Mouse (Mus musculus): ENCODE data around the gene Nod1. TPM values are rescaled to one million over a fixed set of nuclear protein-coding genes. Genes with fewer than 3 reads are reported as not detected.

Gene Nod1
- polyA plus RNA-seq, 1 experiment from 2014 or later, result 2.7 TPM

- H3K9ac ChIP-seq, result no peak overlapping the region
- H3K9me3 ChIP-seq (ENCODE audit: control insufficient read depth, low read length), result no peaks in the 10 kb centered on the region
- WGBS, result 97% methylated on average over 3 of the region's 3 CpGs
- no peaks in the 10 kb centered on the region for H3K27me3 ChIP-seq (ENCODE audit: control insufficient read depth, insufficient read depth, low read length)
- DNase-seq (ENCODE audit: low spot score), result no peak
- H3K4me1 ChIP-seq (replicated peaks; ENCODE audit: control insufficient read depth, insufficient read depth, low read length), result no peaks in the 10 kb centered on the region
- no peaks in the 10 kb centered on the region for H3K36me3 ChIP-seq (replicated peaks; ENCODE audit: control insufficient read depth, insufficient read depth)
- no peak overlapping the region for H3K4me3 ChIP-seq (replicated peaks; ENCODE audit: low read length)
- ATAC-seq (ENCODE audit: low FRiP score), result no peak
- no peak overlapping the region for H3K4me2 ChIP-seq (replicated peaks)
- no peak overlapping the region for H3K27ac ChIP-seq
Measured at GRCm38 (mm10) chr6:54952542-54952941, 19.9 kb downstream of the Nod1 start.

- H3K27me3 ChIP-seq (ENCODE audit: control insufficient read depth, insufficient read depth, low read length), result peaks cover 9% of the 10 kb centered on the region
- H3K4me1 ChIP-seq (replicated peaks; ENCODE audit: control insufficient read depth, insufficient read depth, low read length), result no peaks in the 10 kb centered on the region
- no peaks in the 10 kb centered on the region for H3K36me3 ChIP-seq (replicated peaks; ENCODE audit: control insufficient read depth, insufficient read depth)
- no peak overlapping the region for H3K9ac ChIP-seq
- DNase-seq (ENCODE audit: low spot score) (no peak), ATAC-seq (ENCODE audit: low FRiP score) (no peak)
- H3K4me3 ChIP-seq (replicated peaks; ENCODE audit: low read length), result no peak overlapping the region
- WGBS, result 86% methylated on average over 5 of the region's 5 CpGs
- H3K9me3 ChIP-seq (ENCODE audit: control insufficient read depth, low read length), result no peaks in the 10 kb centered on the region
- no peak overlapping the region for H3K27ac ChIP-seq
- H3K4me2 ChIP-seq (replicated peaks), result no peak overlapping the region
Measured at GRCm38 (mm10) chr6:54948682-54949081, 23.7 kb downstream of the Nod1 start.

GRCm38 (mm10) chr6:54946241-54946953, 26.0 kb downstream of the Nod1 start:
- 70% methylated on average over 4 of the region's 4 CpGs for WGBS
- no peaks in the 10 kb centered on the region for H3K9me3 ChIP-seq (ENCODE audit: control insufficient read depth, low read length)
- H3K4me3 ChIP-seq (replicated peaks; ENCODE audit: low read length), result no peak overlapping the region
- no peak overlapping the region for H3K27ac ChIP-seq
- H3K27me3 ChIP-seq (ENCODE audit: control insufficient read depth, insufficient read depth, low read length), result peaks cover 20% of the 10 kb centered on the region
- DNase-seq (ENCODE audit: low spot score) (no peak), ATAC-seq (ENCODE audit: low FRiP score) (no peak)
- no peak overlapping the region for H3K9ac ChIP-seq
- H3K36me3 ChIP-seq (replicated peaks; ENCODE audit: control insufficient read depth, insufficient read depth), result no peaks in the 10 kb centered on the region
- H3K4me2 ChIP-seq (replicated peaks), result no peak overlapping the region
- H3K4me1 ChIP-seq (replicated peaks; ENCODE audit: control insufficient read depth, insufficient read depth, low read length), result no peaks in the 10 kb centered on the region

GRCm38 (mm10) chr6:54944551-54944950, 27.9 kb downstream of the Nod1 start:
- Histone ChIP-seq H3K4me1 (replicated peaks; ENCODE audit: control insufficient read depth, insufficient read depth, low read length) (no peaks in the 10 kb centered on the region), H3K27ac (no peak overlapping the region), H3K4me3 (replicated peaks; ENCODE audit: low read length) (no peak overlapping the region), H3K36me3 (replicated peaks; ENCODE audit: control insufficient read depth, insufficient read depth) (no peaks in the 10 kb centered on the region), H3K9ac (no peak overlapping the region), H3K27me3 (ENCODE audit: control insufficient read depth, insufficient read depth, low read length) (peaks cover 20% of the 10 kb centered on the region), H3K9me3 (ENCODE audit: control insufficient read depth, low read length) (no peaks in the 10 kb centered on the region), H3K4me2 (replicated peaks) (no peak overlapping the region)
- DNase-seq (ENCODE audit: low spot score), result no peak
- 83% methylated on average over 16 of the region's 16 CpGs for WGBS
- no peak for ATAC-seq (ENCODE audit: low FRiP score)

GRCm38 (mm10) chr6:54943753-54944152, 28.7 kb downstream of the Nod1 start:
- ATAC-seq (ENCODE audit: low FRiP score), result no peak
- H3K4me1 ChIP-seq (replicated peaks; ENCODE audit: control insufficient read depth, insufficient read depth, low read length), result no peaks in the 10 kb centered on the region
- peaks cover 20% of the 10 kb centered on the region for H3K27me3 ChIP-seq (ENCODE audit: control insufficient read depth, insufficient read depth, low read length)
- H3K27ac ChIP-seq, result no peak overlapping the region
- H3K36me3 ChIP-seq (replicated peaks; ENCODE audit: control insufficient read depth, insufficient read depth), result no peaks in the 10 kb centered on the region
- WGBS, result 51% methylated on average over 24 of the region's 24 CpGs
- no peaks in the 10 kb centered on the region for H3K9me3 ChIP-seq (ENCODE audit: control insufficient read depth, low read length)
- 0 out of 2 replicates have a peak overlapping the region, but pooled peaks have one; percentile 12 for H3K4me2 ChIP-seq (replicated peaks)
- H3K4me3 ChIP-seq (replicated peaks; ENCODE audit: low read length), result no peak overlapping the region
- DNase-seq (ENCODE audit: low spot score), result no peak
- H3K9ac ChIP-seq, result no peak overlapping the region

- Histone ChIP-seq H3K9ac (no peak overlapping the region), H3K4me3 (replicated peaks; ENCODE audit: low read length) (no peak overlapping the region), H3K27me3 (ENCODE audit: control insufficient read depth, insufficient read depth, low read length) (peaks cover 20% of the 10 kb centered on the region), H3K9me3 (ENCODE audit: control insufficient read depth, low read length) (no peaks in the 10 kb centered on the region), H3K4me1 (replicated peaks; ENCODE audit: control insufficient read depth, insufficient read depth, low read length) (no peaks in the 10 kb centered on the region), H3K4me2 (replicated peaks) (no peak overlapping the region), H3K27ac (no peak overlapping the region), H3K36me3 (replicated peaks; ENCODE audit: control insufficient read depth, insufficient read depth) (no peaks in the 10 kb centered on the region)
- DNase-seq (ENCODE audit: low spot score) (no peak), ATAC-seq (ENCODE audit: low FRiP score) (no peak)
- WGBS, result 77% methylated on average over 16 of the region's 16 CpGs
Measured at GRCm38 (mm10) chr6:54943292-54943691, 29.1 kb downstream of the Nod1 start.

- Histone ChIP-seq H3K4me2 (replicated peaks) (no peak overlapping the region), H3K36me3 (replicated peaks; ENCODE audit: control insufficient read depth, insufficient read depth) (no peaks in the 10 kb centered on the region), H3K4me3 (replicated peaks; ENCODE audit: low read length) (no peak overlapping the region), H3K27ac (no peak overlapping the region), H3K4me1 (replicated peaks; ENCODE audit: control insufficient read depth, insufficient read depth, low read length) (no peaks in the 10 kb centered on the region), H3K9me3 (ENCODE audit: control insufficient read depth, low read length) (no peaks in the 10 kb centered on the region), H3K27me3 (ENCODE audit: control insufficient read depth, insufficient read depth, low read length) (peaks cover 20% of the 10 kb centered on the region), H3K9ac (no peak overlapping the region)
- WGBS, result 95% methylated on average over 6 of the region's 6 CpGs
- no peak for ATAC-seq (ENCODE audit: low FRiP score)
- DNase-seq (ENCODE audit: low spot score), result no peak
Measured at GRCm38 (mm10) chr6:54941149-54941548, 31.3 kb downstream of the Nod1 start.

- ATAC-seq (ENCODE audit: low FRiP score) (no peak), DNase-seq (ENCODE audit: low spot score) (no peak)
- Histone ChIP-seq H3K4me2 (replicated peaks) (no peak overlapping the region), H3K36me3 (replicated peaks; ENCODE audit: control insufficient read depth, insufficient read depth) (no peaks in the 10 kb centered on the region), H3K4me1 (replicated peaks; ENCODE audit: control insufficient read depth, insufficient read depth, low read length) (no peaks in the 10 kb centered on the region), H3K27ac (no peak overlapping the region), H3K9me3 (ENCODE audit: control insufficient read depth, low read length) (no peaks in the 10 kb centered on the region), H3K27me3 (ENCODE audit: control insufficient read depth, insufficient read depth, low read length) (peaks cover 20% of the 10 kb centered on the region), H3K4me3 (replicated peaks; ENCODE audit: low read length) (no peak overlapping the region), H3K9ac (no peak overlapping the region)
- 69% methylated on average over 7 of the region's 7 CpGs for WGBS
Measured at GRCm38 (mm10) chr6:54940126-54940525, 32.3 kb downstream of the Nod1 start.

GRCm38 (mm10) chr6:54939631-54940030, 32.8 kb downstream of the Nod1 start:
- Histone ChIP-seq H3K4me2 (replicated peaks) (no peak overlapping the region), H3K9ac (no peak overlapping the region), H3K27ac (no peak overlapping the region), H3K4me1 (replicated peaks; ENCODE audit: control insufficient read depth, insufficient read depth, low read length) (no peaks in the 10 kb centered on the region), H3K9me3 (ENCODE audit: control insufficient read depth, low read length) (no peaks in the 10 kb centered on the region), H3K36me3 (replicated peaks; ENCODE audit: control insufficient read depth, insufficient read depth) (no peaks in the 10 kb centered on the region), H3K4me3 (replicated peaks; ENCODE audit: low read length) (no peak overlapping the region), H3K27me3 (ENCODE audit: control insufficient read depth, insufficient read depth, low read length) (peaks cover 18% of the 10 kb centered on the region)
- WGBS, result 64% methylated on average over 4 of the region's 4 CpGs
- DNase-seq (ENCODE audit: low spot score), result no peak
- no peak for ATAC-seq (ENCODE audit: low FRiP score)

GRCm38 (mm10) chr6:54936496-54936895, 35.9 kb downstream of the Nod1 start:
- no peaks in the 10 kb centered on the region for H3K4me1 ChIP-seq (replicated peaks; ENCODE audit: control insufficient read depth, insufficient read depth, low read length)
- H3K4me3 ChIP-seq (replicated peaks; ENCODE audit: low read length), result no peak overlapping the region
- no peaks in the 10 kb centered on the region for H3K27me3 ChIP-seq (ENCODE audit: control insufficient read depth, insufficient read depth, low read length)
- DNase-seq (ENCODE audit: low spot score) (no peak), ATAC-seq (ENCODE audit: low FRiP score) (no peak)
- no peak overlapping the region for H3K9ac ChIP-seq
- H3K4me2 ChIP-seq (replicated peaks), result no peak overlapping the region
- 82% methylated on average over 2 of the region's 2 CpGs for WGBS
- H3K27ac ChIP-seq, result no peak overlapping the region
- no peaks in the 10 kb centered on the region for H3K9me3 ChIP-seq (ENCODE audit: control insufficient read depth, low read length)
- no peaks in the 10 kb centered on the region for H3K36me3 ChIP-seq (replicated peaks; ENCODE audit: control insufficient read depth, insufficient read depth)
